Mouse (Mus musculus) megakaryocyte, embryonic 14.5 days (primary cell): Measurements from ENCODE around the gene Sema6d. TPM values are rescaled to one million over a fixed set of nuclear protein-coding genes. Genes with fewer than 3 reads are reported as not detected.

Source experiments
- H3K27me3 ChIP-seq: replicated peaks from 2 replicates; pipeline ENCODE3; 2012; ENCODE audit warnings: inconsistent platforms
- H3K36me3 ChIP-seq: replicated peaks from 2 replicates; pipeline ENCODE3; 2012; ENCODE audit warnings: low read length, inconsistent platforms, mixed read lengths
- H3K4me1 ChIP-seq: 2 replicates; pipeline ENCODE4 v1.6.1; 2012; ENCODE audit warnings: inconsistent platforms
- H3K4me3 ChIP-seq: replicated peaks from 2 replicates; pipeline ENCODE3; 2012; ENCODE audit warnings: moderate library complexity, mild to moderate bottlenecking, inconsistent platforms
- H3K9me3 ChIP-seq: 2 replicates; pipeline ENCODE4 v1.6.1; 2012; ENCODE audit warnings: inconsistent platforms
- FLI1 ChIP-seq: IDR thresholded peaks from 2 replicates; pipeline ENCODE4 v1.6.1; 2012; ENCODE audit warnings: low read length, inconsistent platforms, mixed read lengths
- GATA1 ChIP-seq: IDR thresholded peaks from 3 replicates; pipeline ENCODE4 v1.6.1; 2012; ENCODE audit warnings: mixed read lengths, low read length, inconsistent platforms, borderline replicate concordance
- polyA plus RNA-seq: library from polyadenylated mRNA; stranded (reverse); fragments of >175 nt; gene quantifications from 2 replicates; pipeline ENCODE4 v1.2.3, GENCODE M21; 2012; ENCODE audit warnings: low replicate concordance; ENCODE audit not compliant: insufficient read depth

The Sema6d gene
- polyA plus RNA-seq, 1 experiment = 2.3 TPM

DNA sequence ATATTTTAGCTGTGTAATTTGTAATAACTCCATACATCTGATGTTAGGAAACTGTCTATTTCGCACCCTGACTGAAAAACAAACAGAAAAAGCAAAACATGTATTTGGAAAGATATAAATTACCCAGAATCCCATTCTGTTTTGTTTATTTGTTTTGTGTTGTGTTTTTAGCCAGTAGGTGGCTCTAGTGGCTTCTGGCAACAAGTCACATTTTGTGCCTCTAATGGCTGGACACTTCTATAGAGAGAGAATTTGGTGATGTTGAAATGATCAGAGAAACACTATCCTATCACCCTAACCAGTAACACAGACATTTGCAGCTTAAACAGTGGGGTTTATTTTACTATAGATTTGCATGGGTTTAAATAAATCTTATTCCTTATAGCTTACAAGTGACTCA lies 515.6 kb downstream of the Sema6d start:
- no peaks in the 10 kb centered on the region for H3K9me3 ChIP-seq
- TF ChIP-seq FLI1 (no peak), GATA1 (no peak)
- H3K36me3 ChIP-seq = no peaks in the 10 kb centered on the region
- H3K27me3 ChIP-seq = peaks cover 19% of the 10 kb centered on the region
- no peak overlapping the region for H3K4me3 ChIP-seq
- H3K4me1 ChIP-seq = peaks cover 20% of the 10 kb centered on the region

DNA sequence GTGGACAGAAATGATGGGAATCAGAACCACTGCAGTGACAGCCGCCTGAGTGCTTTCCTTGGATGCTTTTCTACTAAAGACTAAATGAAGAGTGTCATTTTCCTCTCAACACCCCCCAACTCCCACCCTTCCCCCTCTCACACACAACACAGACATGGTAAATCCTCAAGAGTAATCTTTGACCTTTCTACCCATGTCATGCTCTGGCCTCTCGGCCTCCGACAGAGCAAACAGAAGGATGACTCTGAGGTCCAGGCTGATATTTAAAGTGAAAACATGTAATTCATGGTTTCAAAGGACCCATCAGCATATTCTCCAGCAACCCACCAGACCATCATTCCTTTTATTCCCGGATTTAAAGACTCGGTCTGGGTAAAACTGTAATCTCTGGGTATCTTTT lies 518.2 kb downstream of the Sema6d start:
- H3K36me3 ChIP-seq = no peaks in the 10 kb centered on the region
- no peak overlapping the region for H3K4me3 ChIP-seq
- H3K27me3 ChIP-seq = peaks cover 18% of the 10 kb centered on the region
- no peak for TF ChIP-seq GATA1
- TF ChIP-seq FLI1 = no peak
- H3K9me3 ChIP-seq = no peaks in the 10 kb centered on the region
- peaks cover 41% of the 10 kb centered on the region for H3K4me1 ChIP-seq

DNA sequence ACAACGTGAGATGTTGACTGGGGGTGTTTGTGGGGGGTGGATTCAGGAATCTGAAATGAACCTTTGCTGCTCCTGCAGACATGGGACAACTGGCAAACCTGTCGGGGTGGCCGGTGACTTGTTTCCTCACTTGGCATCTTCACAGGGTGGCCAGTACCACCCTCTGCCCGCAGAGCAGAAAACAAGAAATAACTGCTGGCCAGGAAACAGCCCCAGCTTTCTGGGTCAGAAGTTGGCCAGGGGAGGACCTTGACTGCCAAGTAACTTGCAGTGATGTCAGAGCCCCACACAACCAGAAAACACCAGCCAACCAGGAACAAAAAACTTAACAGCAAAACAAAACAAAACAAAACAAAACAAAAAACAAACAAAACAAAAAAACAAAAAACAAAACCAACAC lies 518.8 kb downstream of the Sema6d start:
- Histone ChIP-seq H3K9me3 (no peaks in the 10 kb centered on the region), H3K4me1 (peaks cover 47% of the 10 kb centered on the region), H3K36me3 (peaks cover under 1% of the 10 kb centered on the region), H3K4me3 (no peak overlapping the region), H3K27me3 (peaks cover 18% of the 10 kb centered on the region)
- TF ChIP-seq FLI1 = no peak
- TF ChIP-seq GATA1 = no peak

DNA sequence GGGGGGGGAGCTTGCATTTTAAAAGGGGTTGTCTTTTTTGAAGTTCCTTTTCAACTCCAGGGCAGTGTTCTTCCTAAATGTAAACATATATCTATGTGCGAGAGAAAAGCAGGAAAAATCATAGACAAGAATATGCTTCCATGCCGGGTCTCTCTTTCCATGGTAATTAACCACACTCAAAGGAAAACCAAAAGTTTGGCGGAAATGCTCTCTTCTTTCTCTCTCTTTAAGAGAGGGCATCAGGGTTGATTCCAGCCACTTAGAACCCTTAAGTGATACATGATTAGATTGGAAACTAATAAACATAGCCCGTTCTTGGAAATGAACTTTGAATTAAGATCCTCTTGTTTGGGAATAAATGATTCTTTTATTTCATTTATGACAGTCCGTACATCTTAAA lies 519.2 kb downstream of the Sema6d start:
- H3K4me3 ChIP-seq = peak overlapping the region; percentile 97
- H3K36me3 ChIP-seq = peaks cover 4% of the 10 kb centered on the region
- no peaks in the 10 kb centered on the region for H3K9me3 ChIP-seq
- peaks cover 18% of the 10 kb centered on the region for H3K27me3 ChIP-seq
- peaks cover 51% of the 10 kb centered on the region for H3K4me1 ChIP-seq
- TF ChIP-seq FLI1 (no peak), GATA1 (no peak)

- Histone ChIP-seq H3K4me3 (peak overlapping the region; percentile 97), H3K27me3 (peaks cover 18% of the 10 kb centered on the region), H3K9me3 (no peaks in the 10 kb centered on the region), H3K4me1 (peaks cover 55% of the 10 kb centered on the region), H3K36me3 (peaks cover 8% of the 10 kb centered on the region)
- TF ChIP-seq FLI1 (no peak), GATA1 (no peak)
Observed at GRCm38 (mm10) chr2:124609711-124610585, 520.2 kb downstream of the Sema6d start.

GRCm38 (mm10) chr2:124610586-124611105 lies 520.9 kb downstream of the Sema6d start:
- Histone ChIP-seq H3K9me3 (no peaks in the 10 kb centered on the region), H3K27me3 (peaks cover 18% of the 10 kb centered on the region), H3K36me3 (peaks cover 15% of the 10 kb centered on the region), H3K4me3 (peak overlapping the region; percentile 97), H3K4me1 (peaks cover 60% of the 10 kb centered on the region)
- TF ChIP-seq GATA1 = no peak
- TF ChIP-seq FLI1 = no peak

DNA sequence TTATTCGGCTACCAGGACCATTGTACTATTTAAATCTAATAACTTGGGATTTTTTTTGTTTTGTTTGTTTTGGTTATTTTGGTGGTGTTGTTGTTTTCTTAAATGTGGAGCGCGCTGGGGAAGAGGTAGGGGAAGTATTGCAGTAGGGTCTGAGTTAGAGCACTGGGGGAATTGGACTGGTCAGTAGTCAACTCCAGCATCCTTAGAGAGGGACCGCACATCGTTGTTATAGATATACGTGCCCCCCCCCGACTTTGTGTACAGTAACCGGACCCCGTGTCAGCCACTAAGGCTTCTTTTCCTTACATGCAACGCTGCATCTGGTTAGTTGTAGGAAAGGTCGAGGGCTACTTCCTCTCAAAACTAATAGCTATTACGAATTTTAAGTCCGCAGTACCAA lies 521.5 kb downstream of the Sema6d start:
- no peak for TF ChIP-seq FLI1
- no peak for TF ChIP-seq GATA1
- peak overlapping the region; percentile 97 for H3K4me3 ChIP-seq
- peaks cover 66% of the 10 kb centered on the region for H3K4me1 ChIP-seq
- peaks cover 18% of the 10 kb centered on the region for H3K27me3 ChIP-seq
- no peaks in the 10 kb centered on the region for H3K9me3 ChIP-seq
- H3K36me3 ChIP-seq = peaks cover 18% of the 10 kb centered on the region

- peaks cover 76% of the 10 kb centered on the region for H3K4me1 ChIP-seq
- H3K36me3 ChIP-seq = peaks cover 18% of the 10 kb centered on the region
- no peak for TF ChIP-seq GATA1
- TF ChIP-seq FLI1 = no peak
- H3K27me3 ChIP-seq = peaks cover 18% of the 10 kb centered on the region
- no peaks in the 10 kb centered on the region for H3K9me3 ChIP-seq
- H3K4me3 ChIP-seq = peak overlapping the region; percentile 97
Observed at GRCm38 (mm10) chr2:124612276-124612675, 522.5 kb downstream of the Sema6d start.

GRCm38 (mm10) chr2:124612727-124613510 lies 523.1 kb downstream of the Sema6d start:
- TF ChIP-seq GATA1 (no peak), FLI1 (no peak)
- Histone ChIP-seq H3K4me1 (peaks cover 83% of the 10 kb centered on the region), H3K9me3 (no peaks in the 10 kb centered on the region), H3K36me3 (peaks cover 18% of the 10 kb centered on the region), H3K27me3 (peaks cover 16% of the 10 kb centered on the region), H3K4me3 (peak overlapping the region; percentile 97)

GRCm38 (mm10) chr2:124613671-124614210 lies 524.0 kb downstream of the Sema6d start:
- peaks cover 12% of the 10 kb centered on the region for H3K27me3 ChIP-seq
- H3K4me1 ChIP-seq = peaks cover 85% of the 10 kb centered on the region
- no peak for TF ChIP-seq FLI1
- no peak for TF ChIP-seq GATA1
- H3K9me3 ChIP-seq = no peaks in the 10 kb centered on the region
- H3K36me3 ChIP-seq = peaks cover 18% of the 10 kb centered on the region
- peak overlapping the region; percentile 35 for H3K4me3 ChIP-seq
